Mouse (Mus musculus): Measurements from ENCODE around the gene H3f3b.

Gene H3f3b

DNA sequence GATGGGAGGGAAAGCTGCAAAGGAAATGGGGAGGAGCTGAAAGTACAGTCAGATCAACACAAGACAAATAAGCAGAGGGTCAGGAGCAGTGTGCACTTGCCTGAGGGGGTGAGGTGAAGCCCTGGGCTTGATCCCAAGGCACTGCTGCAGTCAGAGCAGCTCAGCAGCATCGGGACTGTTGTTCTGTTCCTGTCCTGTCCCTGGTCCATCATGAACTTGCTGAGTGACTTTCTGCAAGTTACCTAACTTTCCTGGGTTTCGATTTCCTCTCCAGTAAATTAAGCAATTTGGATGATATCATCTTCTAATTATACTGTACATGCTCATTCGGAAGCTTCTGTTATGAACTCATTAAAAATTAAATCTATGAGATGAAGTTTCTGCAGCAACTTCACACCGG lies at the start of gene H3f3b:
TSS of gene H3f3b (minus strand) at position 207 of the 400 bp plus-strand sequence.
- no peak for DNase-seq (ENCODE audit: extremely low spot score, low read depth, low spot score)

GRCm38 (mm10) chr11:116076836-116077235 lies 49.1 kb upstream of the H3f3b start:
- no peak for DNase-seq (ENCODE audit: extremely low spot score, low read depth, low spot score)

GRCm38 (mm10) chr11:116076266-116076540 lies 48.4 kb upstream of the H3f3b start:
- no peak for DNase-seq (ENCODE audit: extremely low spot score, low read depth, low spot score)

GRCm38 (mm10) chr11:116075539-116076265 lies 47.9 kb upstream of the H3f3b start:
- no peak for DNase-seq (ENCODE audit: extremely low spot score, low read depth, low spot score)

DNA sequence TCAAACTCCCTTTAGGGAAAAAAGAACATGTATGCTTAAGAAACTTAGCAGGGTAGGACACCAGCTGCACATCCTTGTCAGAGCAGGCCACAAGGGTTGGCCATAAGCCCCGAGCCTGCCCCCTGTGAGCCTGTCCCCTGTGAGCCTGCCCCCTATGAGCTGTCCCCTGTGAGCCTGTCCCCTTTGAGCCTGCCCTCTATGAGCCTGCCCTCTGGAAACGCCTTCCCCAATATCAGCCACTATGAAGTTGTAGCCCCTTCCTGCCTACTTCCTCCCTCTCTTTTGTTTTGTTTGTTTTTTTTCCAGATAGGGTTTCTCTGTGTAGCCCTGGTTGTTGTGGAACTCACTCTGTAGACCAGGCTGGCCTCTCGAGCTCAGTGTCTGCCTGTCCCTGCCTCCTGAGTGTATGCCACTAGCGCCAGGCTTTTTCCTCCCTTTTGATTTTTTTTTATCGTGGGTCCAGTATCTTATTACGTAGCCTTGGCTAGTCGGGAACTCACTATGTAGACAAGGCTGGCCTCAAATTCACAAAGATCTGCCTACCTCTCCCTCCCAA lies 46.8 kb upstream of the H3f3b start:
- DNase-seq (ENCODE audit: extremely low spot score, low read depth, low spot score): no peak

GRCm38 (mm10) chr11:116072608-116073007 lies 44.8 kb upstream of the H3f3b start:
- no peak for DNase-seq (ENCODE audit: extremely low spot score, low read depth, low spot score)

DNA sequence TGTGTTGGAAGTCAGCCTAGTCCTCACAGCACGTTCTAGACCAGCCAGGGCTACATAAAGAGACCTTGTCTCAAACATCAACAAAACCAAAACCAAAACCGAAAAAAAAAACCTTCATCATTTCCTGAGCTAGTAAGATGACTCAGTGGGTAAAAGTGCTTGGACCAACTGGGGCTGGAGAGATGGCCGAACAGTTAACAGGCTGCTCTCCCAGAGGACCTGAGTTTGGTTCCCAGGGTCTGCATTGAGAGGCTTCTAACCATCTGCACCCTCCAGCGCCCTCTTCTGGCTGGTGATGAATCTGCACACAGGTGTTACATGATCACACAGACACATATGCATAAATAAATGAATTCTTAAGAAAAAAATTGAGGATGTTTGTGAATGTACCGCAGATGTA lies 43.7 kb upstream of the H3f3b start:
- no peak for DNase-seq (ENCODE audit: extremely low spot score, low read depth, low spot score)

DNA sequence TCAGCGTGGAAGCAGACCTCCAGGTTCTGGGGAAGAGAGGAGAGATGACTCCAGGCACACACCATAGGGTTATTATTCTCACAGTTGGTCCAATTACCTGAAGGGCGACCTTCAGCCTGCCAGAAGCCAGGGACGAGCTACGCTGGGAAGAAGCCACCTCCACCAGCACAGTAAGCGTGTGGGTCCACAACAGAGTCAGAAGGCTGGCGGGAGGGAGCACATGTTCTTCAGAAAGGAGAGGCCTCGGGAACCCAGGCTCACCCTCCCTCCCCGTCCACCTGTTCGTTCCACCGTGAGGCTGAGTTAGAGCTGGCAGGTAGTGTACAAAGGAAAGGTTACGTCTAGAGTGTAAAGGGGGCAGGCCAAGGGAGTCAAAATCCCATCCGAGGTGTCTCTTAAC lies 37.6 kb upstream of the H3f3b start:
- no peak for DNase-seq (ENCODE audit: extremely low spot score, low read depth, low spot score)

DNA sequence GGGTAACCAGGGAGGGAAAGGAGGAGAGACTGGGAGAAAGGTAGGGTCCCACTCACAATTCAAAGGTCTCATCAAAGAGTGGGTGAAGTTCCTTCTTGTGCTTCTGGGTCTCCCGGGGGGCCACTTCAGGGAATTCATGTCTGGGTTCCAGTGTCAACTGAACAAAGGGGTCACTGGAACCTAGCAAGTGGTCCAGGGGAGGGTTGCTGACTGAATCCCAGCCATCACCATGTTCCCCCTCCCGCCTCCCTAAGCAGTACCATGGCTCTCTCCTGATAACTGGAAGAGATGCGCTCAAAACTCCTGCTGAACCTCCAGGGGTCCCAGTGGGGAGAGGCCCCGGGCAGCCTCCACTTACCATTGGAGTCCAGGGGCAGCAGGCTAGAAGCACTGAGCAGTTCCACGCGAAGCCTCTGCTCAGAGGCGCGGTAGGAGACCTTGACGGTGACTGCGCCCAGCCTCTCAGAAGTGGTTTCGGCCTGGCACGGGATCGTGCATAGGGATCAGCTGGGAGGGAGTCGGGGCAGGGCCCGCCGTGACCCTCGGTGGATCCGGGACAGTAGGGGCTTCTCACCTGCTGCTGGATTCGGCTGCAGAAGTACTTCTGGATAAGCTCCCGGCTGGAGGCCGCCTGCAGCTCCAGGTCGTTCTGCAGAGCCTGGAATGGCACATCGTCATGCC lies 36.6 kb upstream of the H3f3b start:
- no peak for DNase-seq (ENCODE audit: extremely low spot score, low read depth, low spot score)

- no peak for DNase-seq (ENCODE audit: extremely low spot score, low read depth, low spot score)
These were observed 35.8 kb upstream of the H3f3b start for GRCm38 (mm10) chr11:116063562-116063961.

DNA sequence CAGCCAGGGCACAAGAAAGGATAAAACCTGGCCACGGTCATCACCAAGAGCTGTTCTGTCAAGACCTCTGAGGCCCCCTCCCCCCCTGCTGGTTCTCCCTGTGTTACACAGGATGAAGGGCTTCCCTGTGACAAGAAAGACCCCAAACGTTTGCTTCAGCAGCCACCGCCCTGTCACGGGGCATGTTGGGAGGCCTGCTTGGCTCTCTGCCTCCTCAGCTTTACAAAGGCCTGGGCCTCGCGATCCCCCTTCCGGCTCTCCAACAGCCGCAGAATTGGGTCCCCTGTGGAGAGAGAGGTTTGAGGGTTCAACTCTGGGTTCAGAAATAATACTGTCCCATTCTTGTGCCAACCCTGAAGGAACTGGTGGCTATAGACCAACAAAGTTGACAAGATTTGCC lies 34.8 kb upstream of the H3f3b start:
- no peak for DNase-seq (ENCODE audit: extremely low spot score, low read depth, low spot score)

DNA sequence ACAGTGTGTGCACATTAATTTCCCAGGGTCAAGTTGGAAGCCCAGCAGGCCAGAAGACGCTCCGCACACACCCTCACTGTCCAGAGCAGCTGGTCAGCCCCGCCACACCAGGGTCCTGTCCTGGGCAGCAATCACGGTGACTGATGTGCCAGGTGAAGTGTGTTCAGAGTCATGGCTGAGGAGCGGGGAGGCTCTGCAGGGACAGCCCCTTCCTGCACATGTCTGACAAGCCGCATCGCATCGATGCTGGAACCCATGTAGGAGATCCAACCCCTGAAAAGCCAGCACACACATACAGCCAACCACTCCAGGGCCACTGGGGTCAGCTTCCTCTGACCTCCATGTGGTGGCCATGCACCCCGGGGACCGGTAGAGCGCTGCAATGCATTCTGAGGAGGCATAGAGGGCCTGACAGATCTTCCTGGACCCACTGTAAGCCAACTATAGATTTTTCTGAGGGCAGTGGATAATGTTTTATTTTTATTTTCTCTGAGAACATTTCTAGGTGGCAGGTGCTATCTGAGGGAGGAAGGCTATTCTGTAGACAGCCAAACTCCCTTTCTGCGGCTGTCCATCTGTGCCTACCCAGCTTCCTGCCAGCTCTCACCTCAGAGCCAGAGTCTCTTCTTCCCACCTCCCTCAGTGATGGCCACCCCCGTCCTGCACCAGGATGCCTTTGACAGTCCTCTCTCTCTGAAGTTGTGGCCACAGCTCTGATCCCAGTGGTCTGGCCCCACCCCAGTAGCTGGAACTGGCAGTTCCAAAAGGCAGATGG lies 34.1 kb upstream of the H3f3b start:
- DNase-seq (ENCODE audit: extremely low spot score, low read depth, low spot score): no peak

- DNase-seq (ENCODE audit: extremely low spot score, low read depth, low spot score): no peak
These were observed 32.8 kb upstream of the H3f3b start for GRCm38 (mm10) chr11:116060596-116060995.

DNA sequence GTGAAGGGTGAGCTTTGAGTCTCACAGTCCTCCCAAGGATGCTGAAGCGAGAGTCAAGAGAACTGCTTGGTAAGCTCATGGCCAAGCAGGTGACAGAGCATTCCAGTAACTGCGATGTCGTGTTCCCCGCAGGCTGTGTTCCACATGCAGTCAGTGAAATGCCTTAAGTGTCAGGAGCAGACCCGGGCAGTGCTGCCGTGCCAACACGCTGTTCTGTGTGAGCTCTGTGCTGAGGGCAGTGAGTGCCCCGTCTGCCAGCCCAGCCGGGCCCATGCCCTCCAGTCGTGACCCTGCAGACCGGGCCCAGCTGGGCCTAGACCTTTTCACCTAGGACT lies 31.9 kb upstream of the H3f3b start:
- DNase-seq (ENCODE audit: extremely low spot score, low read depth, low spot score): no peak

- no peak for DNase-seq (ENCODE audit: extremely low spot score, low read depth, low spot score)
These were observed 31.3 kb upstream of the H3f3b start for GRCm38 (mm10) chr11:116058868-116059690.

GRCm38 (mm10) chr11:116058022-116058614 lies 30.4 kb upstream of the H3f3b start:
- no peak for DNase-seq (ENCODE audit: extremely low spot score, low read depth, low spot score)

GRCm38 (mm10) chr11:116057237-116057881 lies 29.6 kb upstream of the H3f3b start:
- no peak for DNase-seq (ENCODE audit: extremely low spot score, low read depth, low spot score)

DNA sequence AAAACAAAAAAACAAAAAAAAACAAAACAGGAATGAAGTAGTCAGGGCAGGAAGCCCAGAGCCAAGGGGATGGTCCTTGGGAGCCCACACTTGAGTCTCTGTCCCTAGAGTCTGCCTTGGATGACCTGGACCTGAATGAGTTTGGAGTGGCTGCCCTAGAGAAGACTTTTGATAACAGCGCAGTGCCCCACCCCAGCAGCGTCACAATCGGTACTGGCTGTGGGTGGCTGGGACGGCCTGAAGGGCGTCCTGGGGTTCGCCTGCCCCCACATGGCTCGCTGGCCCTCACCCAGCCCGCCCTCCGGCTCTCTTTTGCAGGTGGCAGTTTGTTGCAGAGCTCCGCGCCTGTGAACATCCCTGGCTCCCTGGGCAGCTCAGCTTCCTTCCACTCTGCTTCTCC lies 28.1 kb upstream of the H3f3b start:
- DNase-seq (ENCODE audit: extremely low spot score, low read depth, low spot score): no peak

DNA sequence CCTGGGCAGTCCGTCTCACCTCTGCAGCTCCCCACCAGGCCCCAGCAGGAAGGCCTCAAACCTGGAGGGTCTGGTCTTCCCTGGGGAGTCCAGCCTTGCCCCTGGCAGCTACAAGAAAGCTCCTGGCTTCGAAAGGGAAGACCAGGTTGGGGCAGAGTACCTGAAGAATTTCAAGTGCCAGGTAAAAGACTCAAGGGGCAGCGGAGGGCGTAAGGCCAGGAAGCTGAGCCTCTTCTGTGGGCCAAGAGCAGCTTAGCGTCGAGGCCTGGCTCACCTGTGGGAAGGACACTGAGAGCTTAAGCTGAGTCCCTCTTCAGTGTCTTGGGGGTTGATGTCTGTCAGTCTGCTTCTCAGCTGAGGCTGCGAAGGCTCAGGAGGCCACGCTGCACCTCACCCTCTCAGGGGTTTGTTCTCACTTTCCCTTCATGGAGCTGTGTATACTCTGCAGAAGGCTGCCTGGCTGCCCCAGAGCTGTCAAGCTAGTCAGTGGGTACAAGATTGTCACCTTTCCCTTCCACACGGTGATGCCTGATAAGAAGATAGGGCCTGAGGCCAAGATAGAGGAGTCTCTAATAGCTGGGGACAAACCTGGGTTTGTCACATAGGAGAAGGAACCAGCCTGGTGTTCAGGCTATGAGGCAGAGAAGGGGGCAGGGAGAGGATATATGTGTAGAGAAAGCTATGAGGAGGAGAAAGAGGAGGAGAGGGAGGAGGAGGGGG lies 25.9 kb upstream of the H3f3b start:
- DNase-seq (ENCODE audit: extremely low spot score, low read depth, low spot score): no peak

GRCm38 (mm10) chr11:116050196-116050595 lies 22.4 kb upstream of the H3f3b start:
- no peak for DNase-seq (ENCODE audit: extremely low spot score, low read depth, low spot score)

Measured in hindlimb bud, embryonic 11.5 days (tissue).